Mouse (Mus musculus): Measurements from ENCODE around the gene Ppan. TPM values are rescaled to one million over a fixed set of nuclear protein-coding genes. Genes with fewer than 3 reads are reported as not detected.

The Ppan gene
- polyA plus RNA-seq (2012; ENCODE audit: insufficient read depth, insufficient read length, missing spikeins) = 6.6 and 7.9 TPM in 2 replicates

- Histone ChIP-seq H3K4me3 (ENCODE audit: insufficient read depth, low read depth, low read length) (peak within 1 kb of the TSS; percentile 71), H3K4me1 (ENCODE audit: control insufficient read depth, insufficient read depth, insufficient read length, low read length) (no peaks in the 10 kb centered on the region), H3K27ac (replicated peaks; ENCODE audit: low read depth, low read length) (peak within 1 kb of the TSS; percentile 87)
These were observed at the start of gene Ppan for GRCm38 (mm10) chr9:20887704-20888385. Gene Ppan (plus strand): TSS chr9:20888175.

- Histone ChIP-seq H3K4me3 (ENCODE audit: insufficient read depth, low read depth, low read length) (no peak overlapping the region), H3K4me1 (ENCODE audit: control insufficient read depth, insufficient read depth, insufficient read length, low read length) (no peaks in the 10 kb centered on the region), H3K27ac (replicated peaks; ENCODE audit: low read depth, low read length) (no peak overlapping the region)
These were observed 49.0 kb upstream of the Ppan start for GRCm38 (mm10) chr9:20838931-20839330.

- Histone ChIP-seq H3K4me1 (ENCODE audit: control insufficient read depth, insufficient read depth, insufficient read length, low read length) (no peaks in the 10 kb centered on the region), H3K27ac (replicated peaks; ENCODE audit: low read depth, low read length) (no peak overlapping the region), H3K4me3 (ENCODE audit: insufficient read depth, low read depth, low read length) (no peak overlapping the region)
These were observed 45.8 kb upstream of the Ppan start for GRCm38 (mm10) chr9:20842211-20842610.

GRCm38 (mm10) chr9:20842670-20843069, 45.3 kb upstream of the Ppan start:
- Histone ChIP-seq H3K4me1 (ENCODE audit: control insufficient read depth, insufficient read depth, insufficient read length, low read length) (no peaks in the 10 kb centered on the region), H3K4me3 (ENCODE audit: insufficient read depth, low read depth, low read length) (no peak overlapping the region), H3K27ac (replicated peaks; ENCODE audit: low read depth, low read length) (no peak overlapping the region)

GRCm38 (mm10) chr9:20850179-20850578, 37.8 kb upstream of the Ppan start:
- Histone ChIP-seq H3K4me1 (ENCODE audit: control insufficient read depth, insufficient read depth, insufficient read length, low read length) (no peaks in the 10 kb centered on the region), H3K4me3 (ENCODE audit: insufficient read depth, low read depth, low read length) (no peak overlapping the region), H3K27ac (replicated peaks; ENCODE audit: low read depth, low read length) (no peak overlapping the region)

GRCm38 (mm10) chr9:20857131-20857530, 30.8 kb upstream of the Ppan start:
- Histone ChIP-seq H3K27ac (replicated peaks; ENCODE audit: low read depth, low read length) (no peak overlapping the region), H3K4me1 (ENCODE audit: control insufficient read depth, insufficient read depth, insufficient read length, low read length) (no peaks in the 10 kb centered on the region)

GRCm38 (mm10) chr9:20859926-20860325, 28.0 kb upstream of the Ppan start:
- Histone ChIP-seq H3K4me1 (ENCODE audit: control insufficient read depth, insufficient read depth, insufficient read length, low read length) (no peaks in the 10 kb centered on the region), H3K27ac (replicated peaks; ENCODE audit: low read depth, low read length) (no peak overlapping the region), H3K4me3 (ENCODE audit: insufficient read depth, low read depth, low read length) (no peak overlapping the region)

More at GRCm38 (mm10) chr9:20857131-20857530, 30.8 kb upstream of the Ppan start:
- no peak overlapping the region for H3K4me3 ChIP-seq (ENCODE audit: insufficient read depth, low read depth, low read length)

- H3K4me3 ChIP-seq (ENCODE audit: insufficient read depth, low read depth, low read length) = no peak overlapping the region
- no peaks in the 10 kb centered on the region for H3K4me1 ChIP-seq (ENCODE audit: control insufficient read depth, insufficient read depth, insufficient read length, low read length)
- no peak overlapping the region for H3K27ac ChIP-seq (replicated peaks; ENCODE audit: low read depth, low read length)
These were observed 26.2 kb upstream of the Ppan start for GRCm38 (mm10) chr9:20861821-20862220.

GRCm38 (mm10) chr9:20862225-20862624, 25.8 kb upstream of the Ppan start:
- H3K4me1 ChIP-seq (ENCODE audit: control insufficient read depth, insufficient read depth, insufficient read length, low read length) = no peaks in the 10 kb centered on the region
- H3K4me3 ChIP-seq (ENCODE audit: insufficient read depth, low read depth, low read length) = no peak overlapping the region
- H3K27ac ChIP-seq (replicated peaks; ENCODE audit: low read depth, low read length) = no peak overlapping the region

GRCm38 (mm10) chr9:20866879-20867278, 21.1 kb upstream of the Ppan start:
- Histone ChIP-seq H3K4me3 (ENCODE audit: insufficient read depth, low read depth, low read length) (no peak overlapping the region), H3K27ac (replicated peaks; ENCODE audit: low read depth, low read length) (no peak overlapping the region), H3K4me1 (ENCODE audit: control insufficient read depth, insufficient read depth, insufficient read length, low read length) (no peaks in the 10 kb centered on the region)

GRCm38 (mm10) chr9:20868448-20869001, 19.4 kb upstream of the Ppan start, which contains the start of gene A230050P20Rik:
Gene A230050P20Rik (plus strand): TSS chr9:20868642.
- H3K4me1 ChIP-seq (ENCODE audit: control insufficient read depth, insufficient read depth, insufficient read length, low read length) = no peaks in the 10 kb centered on the region
- 0 out of 2 replicates have a peak within 1 kb of the TSS, but pooled peaks have one; percentile 4 for H3K27ac ChIP-seq (replicated peaks; ENCODE audit: low read depth, low read length)
- H3K4me3 ChIP-seq (ENCODE audit: insufficient read depth, low read depth, low read length) = peak within 1 kb of the TSS; percentile 90

GRCm38 (mm10) chr9:20869246-20869645, 18.7 kb upstream of the Ppan start:
- Histone ChIP-seq H3K4me3 (ENCODE audit: insufficient read depth, low read depth, low read length) (peak overlapping the region; percentile 90), H3K27ac (replicated peaks; ENCODE audit: low read depth, low read length) (no peak overlapping the region), H3K4me1 (ENCODE audit: control insufficient read depth, insufficient read depth, insufficient read length, low read length) (no peaks in the 10 kb centered on the region)

GRCm38 (mm10) chr9:20870211-20871173, 17.5 kb upstream of the Ppan start:
- no peak overlapping the region for H3K27ac ChIP-seq (replicated peaks; ENCODE audit: low read depth, low read length)

GRCm38 (mm10) chr9:20872991-20873390, 15.0 kb upstream of the Ppan start:
- Histone ChIP-seq H3K4me1 (ENCODE audit: control insufficient read depth, insufficient read depth, insufficient read length, low read length) (no peaks in the 10 kb centered on the region), H3K4me3 (ENCODE audit: insufficient read depth, low read depth, low read length) (no peak overlapping the region), H3K27ac (replicated peaks; ENCODE audit: low read depth, low read length) (no peak overlapping the region)

More at GRCm38 (mm10) chr9:20870211-20871173, 17.5 kb upstream of the Ppan start:
- H3K4me3 ChIP-seq (ENCODE audit: insufficient read depth, low read depth, low read length) = no peak overlapping the region
- no peaks in the 10 kb centered on the region for H3K4me1 ChIP-seq (ENCODE audit: control insufficient read depth, insufficient read depth, insufficient read length, low read length)

- Histone ChIP-seq H3K4me3 (ENCODE audit: insufficient read depth, low read depth, low read length) (no peak overlapping the region), H3K27ac (replicated peaks; ENCODE audit: low read depth, low read length) (no peak overlapping the region), H3K4me1 (ENCODE audit: control insufficient read depth, insufficient read depth, insufficient read length, low read length) (no peaks in the 10 kb centered on the region)
These were observed 14.5 kb upstream of the Ppan start for GRCm38 (mm10) chr9:20873521-20873920.

All from brown adipose tissue, adult 24 weeks (tissue).